Mouse (Mus musculus): ENCODE measurements around the gene Exoc2. TPM values are rescaled to one million over a fixed set of nuclear protein-coding genes. Genes with fewer than 3 reads are reported as not detected.

The Exoc2 gene
- total and polyA plus RNA-seq, 2 experiments = 3.3 to 10.9 TPM

GRCm38 (mm10) chr13:30787960-30788359, 185.9 kb downstream of the Exoc2 start:
- WGBS = 93% methylated on average over 4 of the region's 4 CpGs
- DNase-seq (ENCODE audit: extremely low read depth, low read depth, low spot score) = no peak
- H3K36me3 ChIP-seq (ENCODE audit: control insufficient read depth, insufficient read depth, low read length) = no peaks in the 10 kb centered on the region
- H3K27me3 ChIP-seq (ENCODE audit: control insufficient read depth, insufficient read depth, low read length) = no peaks in the 10 kb centered on the region
- TF ChIP-seq POLR2A (IDR thresholded peaks at IDR 0.05; ENCODE audit: extremely low read depth, insufficient read depth, low read length) (no peak), CTCF (IDR thresholded peaks at IDR 0.05; ENCODE audit: low read depth, low read length) (no peak)
- H3K4me1 ChIP-seq (ENCODE audit: control insufficient read depth, insufficient read depth, low read length) = peaks cover 5% of the 10 kb centered on the region; the same call in 1 of the 2 replicates
- no peaks in the 10 kb centered on the region for H3K79me2 ChIP-seq (ENCODE audit: control insufficient read depth, insufficient read depth, low read length)
- H3K4me3 ChIP-seq (ENCODE audit: insufficient read depth, low read depth, low read length) = no peak overlapping the region
- H3K27ac ChIP-seq (replicated peaks; ENCODE audit: insufficient read depth, low read depth, low read length) = no peak overlapping the region
- H3K9ac ChIP-seq (ENCODE audit: low read depth, low read length) = no peak overlapping the region

GRCm38 (mm10) chr13:30787556-30787955, 186.3 kb downstream of the Exoc2 start:
- TF ChIP-seq POLR2A (IDR thresholded peaks at IDR 0.05; ENCODE audit: extremely low read depth, insufficient read depth, low read length) (no peak), CTCF (IDR thresholded peaks at IDR 0.05; ENCODE audit: low read depth, low read length) (no peak)
- Histone ChIP-seq H3K27ac (replicated peaks; ENCODE audit: insufficient read depth, low read depth, low read length) (no peak overlapping the region), H3K27me3 (ENCODE audit: control insufficient read depth, insufficient read depth, low read length) (no peaks in the 10 kb centered on the region), H3K4me3 (ENCODE audit: insufficient read depth, low read depth, low read length) (no peak overlapping the region), H3K4me1 (ENCODE audit: control insufficient read depth, insufficient read depth, low read length) (peaks cover 5% of the 10 kb centered on the region; the same call in 1 of the 2 replicates), H3K36me3 (ENCODE audit: control insufficient read depth, insufficient read depth, low read length) (no peaks in the 10 kb centered on the region), H3K9ac (ENCODE audit: low read depth, low read length) (no peak overlapping the region), H3K79me2 (ENCODE audit: control insufficient read depth, insufficient read depth, low read length) (no peaks in the 10 kb centered on the region)
- DNase-seq (ENCODE audit: extremely low read depth, low read depth, low spot score) = no peak
- WGBS = 90% methylated on average over 2 of the region's 2 CpGs

GRCm38 (mm10) chr13:30787036-30787320, 186.9 kb downstream of the Exoc2 start:
- no peaks in the 10 kb centered on the region for H3K36me3 ChIP-seq (ENCODE audit: control insufficient read depth, insufficient read depth, low read length)
- WGBS = 77% methylated on average over 2 of the region's 2 CpGs
- no peak for DNase-seq (ENCODE audit: extremely low read depth, low read depth, low spot score)
- no peaks in the 10 kb centered on the region for H3K27me3 ChIP-seq (ENCODE audit: control insufficient read depth, insufficient read depth, low read length)
- H3K4me1 ChIP-seq (ENCODE audit: control insufficient read depth, insufficient read depth, low read length) = peaks cover 5% of the 10 kb centered on the region; the same call in 1 of the 2 replicates
- no peak overlapping the region for H3K9ac ChIP-seq (ENCODE audit: low read depth, low read length)
- H3K79me2 ChIP-seq (ENCODE audit: control insufficient read depth, insufficient read depth, low read length) = no peaks in the 10 kb centered on the region
- H3K27ac ChIP-seq (replicated peaks; ENCODE audit: insufficient read depth, low read depth, low read length) = no peak overlapping the region
- H3K4me3 ChIP-seq (ENCODE audit: insufficient read depth, low read depth, low read length) = no peak overlapping the region
- no peak for TF ChIP-seq POLR2A (IDR thresholded peaks at IDR 0.05; ENCODE audit: extremely low read depth, insufficient read depth, low read length)
- TF ChIP-seq CTCF (IDR thresholded peaks at IDR 0.05; ENCODE audit: low read depth, low read length) = no peak

- no peak overlapping the region for H3K9ac ChIP-seq (ENCODE audit: low read depth, low read length)
- no peaks in the 10 kb centered on the region for H3K79me2 ChIP-seq (ENCODE audit: control insufficient read depth, insufficient read depth, low read length)
- no peaks in the 10 kb centered on the region for H3K36me3 ChIP-seq (ENCODE audit: control insufficient read depth, insufficient read depth, low read length)
- no peak overlapping the region for H3K27ac ChIP-seq (replicated peaks; ENCODE audit: insufficient read depth, low read depth, low read length)
- no peak for TF ChIP-seq POLR2A (IDR thresholded peaks at IDR 0.05; ENCODE audit: extremely low read depth, insufficient read depth, low read length)
- no peak for TF ChIP-seq CTCF (IDR thresholded peaks at IDR 0.05; ENCODE audit: low read depth, low read length)
- no peaks in the 10 kb centered on the region for H3K27me3 ChIP-seq (ENCODE audit: control insufficient read depth, insufficient read depth, low read length)
- 84% methylated on average over 5 of the region's 5 CpGs for WGBS
- H3K4me1 ChIP-seq (ENCODE audit: control insufficient read depth, insufficient read depth, low read length) = peaks cover 5% of the 10 kb centered on the region; the same call in 1 of the 2 replicates
- H3K4me3 ChIP-seq (ENCODE audit: insufficient read depth, low read depth, low read length) = no peak overlapping the region
- DNase-seq (ENCODE audit: extremely low read depth, low read depth, low spot score) = no peak
These were observed 187.5 kb downstream of the Exoc2 start for GRCm38 (mm10) chr13:30786235-30787035.

GRCm38 (mm10) chr13:30785423-30786040, 188.4 kb downstream of the Exoc2 start:
- Histone ChIP-seq H3K27me3 (ENCODE audit: control insufficient read depth, insufficient read depth, low read length) (no peaks in the 10 kb centered on the region), H3K79me2 (ENCODE audit: control insufficient read depth, insufficient read depth, low read length) (no peaks in the 10 kb centered on the region), H3K36me3 (ENCODE audit: control insufficient read depth, insufficient read depth, low read length) (no peaks in the 10 kb centered on the region), H3K27ac (replicated peaks; ENCODE audit: insufficient read depth, low read depth, low read length) (no peak overlapping the region), H3K4me3 (ENCODE audit: insufficient read depth, low read depth, low read length) (no peak overlapping the region), H3K9ac (ENCODE audit: low read depth, low read length) (no peak overlapping the region), H3K4me1 (ENCODE audit: control insufficient read depth, insufficient read depth, low read length) (peaks cover 5% of the 10 kb centered on the region; the same call in 1 of the 2 replicates)
- TF ChIP-seq POLR2A (IDR thresholded peaks at IDR 0.05; ENCODE audit: extremely low read depth, insufficient read depth, low read length) = no peak
- TF ChIP-seq CTCF (IDR thresholded peaks at IDR 0.05; ENCODE audit: low read depth, low read length) = no peak
- peak; percentile 13 for DNase-seq (ENCODE audit: extremely low read depth, low read depth, low spot score)
- 89% methylated on average over 4 of the region's 4 CpGs for WGBS

DNA sequence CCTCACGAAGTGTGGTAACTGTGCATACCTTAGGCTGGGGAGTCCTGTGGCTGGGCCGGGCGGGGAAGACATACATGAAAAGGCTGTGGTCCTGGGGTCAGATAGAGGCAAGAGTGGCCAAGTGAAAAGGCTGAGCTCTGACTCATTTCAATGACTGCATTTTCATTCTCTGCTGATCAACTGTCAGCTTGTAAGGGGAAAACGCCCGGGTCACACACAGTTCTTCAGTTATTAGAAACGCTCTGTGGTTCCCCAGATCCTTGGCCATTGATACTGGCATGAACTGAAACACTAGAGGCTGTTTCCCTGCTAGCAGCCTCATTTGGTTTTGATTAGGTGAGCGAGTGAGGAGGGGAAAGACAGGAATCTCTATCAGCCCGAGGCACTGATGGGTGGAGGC, 191.5 kb downstream of the Exoc2 start:
- TF ChIP-seq CTCF (IDR thresholded peaks at IDR 0.05; ENCODE audit: low read depth, low read length) (no peak), POLR2A (IDR thresholded peaks at IDR 0.05; ENCODE audit: extremely low read depth, insufficient read depth, low read length) (no peak)
- Histone ChIP-seq H3K27me3 (ENCODE audit: control insufficient read depth, insufficient read depth, low read length) (no peaks in the 10 kb centered on the region), H3K4me1 (ENCODE audit: control insufficient read depth, insufficient read depth, low read length) (peaks cover 5% of the 10 kb centered on the region; the same call in 1 of the 2 replicates), H3K27ac (replicated peaks; ENCODE audit: insufficient read depth, low read depth, low read length) (no peak overlapping the region), H3K9ac (ENCODE audit: low read depth, low read length) (no peak overlapping the region), H3K36me3 (ENCODE audit: control insufficient read depth, insufficient read depth, low read length) (no peaks in the 10 kb centered on the region), H3K4me3 (ENCODE audit: insufficient read depth, low read depth, low read length) (no peak overlapping the region), H3K79me2 (ENCODE audit: control insufficient read depth, insufficient read depth, low read length) (no peaks in the 10 kb centered on the region)
- DNase-seq (ENCODE audit: extremely low read depth, low read depth, low spot score) = no peak
- WGBS = 73% methylated on average over 8 of the region's 8 CpGs
